Mouse (Mus musculus) mature B cell (primary cell): ENCODE results near the gene St3gal2.
"Not testable (repeated sequence)": the region's sequence is repeated elsewhere in the genome, so short reads cannot be mapped to it uniquely, and the experiment has no call there.

Experiments used
- in situ Hi-C: fragments of 300-500 bp; cut with MboI; formaldehyde crosslinking; loops from 2 replicates; pipeline ENCODE4 v1.14.3; 2019

Gene St3gal2

DNA sequence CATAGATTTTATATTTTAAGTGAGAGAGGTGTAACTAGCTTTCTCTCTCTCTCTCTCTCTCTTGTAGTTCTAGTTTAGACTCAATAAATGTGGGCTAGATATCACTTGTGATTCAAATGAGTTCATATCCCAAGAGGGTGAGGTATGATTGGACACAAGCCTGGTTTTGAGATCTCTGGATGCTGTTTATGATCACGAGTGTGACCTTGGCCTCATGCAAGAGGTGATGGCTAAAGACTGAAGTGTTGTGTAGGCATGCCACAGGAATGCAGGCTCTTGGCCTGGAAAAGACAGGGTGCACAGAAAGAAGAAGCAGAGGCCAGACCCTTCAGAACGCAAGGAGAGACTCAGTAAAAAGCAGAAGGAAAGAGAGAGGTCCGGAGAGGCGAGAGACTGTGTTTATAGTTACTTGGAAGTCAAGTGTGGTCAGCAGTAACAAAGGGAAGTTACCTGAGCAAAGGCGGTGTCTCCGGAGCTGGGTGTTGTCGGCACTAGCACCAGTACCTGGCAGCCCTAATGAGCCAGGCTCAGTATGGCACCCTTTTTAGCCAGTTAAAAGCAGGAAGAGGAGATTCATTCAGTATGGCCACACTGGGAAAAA lies 24.7 kb downstream of the St3gal2 start:
- in situ Hi-C loops, result no loop called here

DNA sequence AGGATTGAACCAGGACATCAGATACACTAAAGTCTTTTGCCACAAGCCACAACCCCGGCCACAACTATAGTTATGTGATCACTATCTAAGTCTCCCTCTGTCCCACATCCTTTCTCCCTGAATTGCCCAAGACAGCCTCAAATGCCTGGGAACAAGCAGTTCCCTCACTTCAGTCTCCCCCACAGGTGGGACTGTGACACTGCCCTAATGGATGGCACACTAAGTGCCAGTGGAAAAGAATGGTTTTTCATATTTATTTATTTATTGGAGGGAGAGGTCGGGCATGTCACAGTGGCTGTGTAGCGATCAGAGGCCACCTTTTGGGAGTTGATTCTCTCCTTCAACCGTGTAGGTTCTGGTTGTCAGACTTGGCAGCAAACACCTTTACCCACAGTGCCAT lies 26.0 kb downstream of the St3gal2 start:
- in situ Hi-C loops, result no loop called here

DNA sequence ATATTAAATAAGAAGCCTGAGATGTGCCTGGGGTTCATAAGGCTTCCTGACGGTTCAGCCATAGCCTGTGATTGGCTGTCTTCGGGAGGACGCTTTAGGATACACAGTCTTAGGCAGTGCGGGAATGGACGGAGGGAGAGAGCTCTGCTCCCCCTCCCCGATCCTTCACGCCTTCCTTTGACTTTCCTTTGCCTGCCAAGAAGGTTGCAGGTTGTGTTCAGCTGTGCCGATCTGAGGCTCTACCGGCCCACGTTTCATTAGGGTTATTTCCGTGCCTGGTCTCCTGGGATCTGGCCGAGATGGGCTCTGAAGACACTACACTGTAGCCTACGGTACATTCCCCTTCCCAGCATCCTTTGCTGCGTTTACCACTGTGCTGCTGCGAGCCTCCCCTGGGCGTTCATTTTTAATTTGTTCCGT lies 30.4 kb downstream of the St3gal2 start:
- in situ Hi-C loops, result no loop called here

DNA sequence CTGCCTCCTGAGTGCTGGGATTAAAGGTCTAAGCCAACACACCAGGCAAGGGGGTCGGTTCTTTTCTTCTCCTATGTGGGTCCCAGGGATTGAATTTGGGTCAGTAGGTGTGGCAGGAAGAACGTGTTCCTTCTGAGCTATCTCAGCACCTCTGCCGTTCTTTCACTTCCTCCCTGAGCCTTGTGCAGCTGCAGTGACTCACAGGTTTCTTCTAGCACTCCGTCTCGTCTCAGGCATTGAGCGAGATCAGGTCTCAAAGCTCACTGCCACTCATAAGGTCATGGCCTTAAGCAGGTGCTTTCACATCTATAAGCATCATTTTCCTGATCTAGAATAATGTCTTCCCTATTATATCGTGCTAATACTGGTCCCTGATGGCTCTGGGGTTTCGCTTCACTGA lies 35.1 kb downstream of the St3gal2 start:
- in situ Hi-C loops, result no loop called here

DNA sequence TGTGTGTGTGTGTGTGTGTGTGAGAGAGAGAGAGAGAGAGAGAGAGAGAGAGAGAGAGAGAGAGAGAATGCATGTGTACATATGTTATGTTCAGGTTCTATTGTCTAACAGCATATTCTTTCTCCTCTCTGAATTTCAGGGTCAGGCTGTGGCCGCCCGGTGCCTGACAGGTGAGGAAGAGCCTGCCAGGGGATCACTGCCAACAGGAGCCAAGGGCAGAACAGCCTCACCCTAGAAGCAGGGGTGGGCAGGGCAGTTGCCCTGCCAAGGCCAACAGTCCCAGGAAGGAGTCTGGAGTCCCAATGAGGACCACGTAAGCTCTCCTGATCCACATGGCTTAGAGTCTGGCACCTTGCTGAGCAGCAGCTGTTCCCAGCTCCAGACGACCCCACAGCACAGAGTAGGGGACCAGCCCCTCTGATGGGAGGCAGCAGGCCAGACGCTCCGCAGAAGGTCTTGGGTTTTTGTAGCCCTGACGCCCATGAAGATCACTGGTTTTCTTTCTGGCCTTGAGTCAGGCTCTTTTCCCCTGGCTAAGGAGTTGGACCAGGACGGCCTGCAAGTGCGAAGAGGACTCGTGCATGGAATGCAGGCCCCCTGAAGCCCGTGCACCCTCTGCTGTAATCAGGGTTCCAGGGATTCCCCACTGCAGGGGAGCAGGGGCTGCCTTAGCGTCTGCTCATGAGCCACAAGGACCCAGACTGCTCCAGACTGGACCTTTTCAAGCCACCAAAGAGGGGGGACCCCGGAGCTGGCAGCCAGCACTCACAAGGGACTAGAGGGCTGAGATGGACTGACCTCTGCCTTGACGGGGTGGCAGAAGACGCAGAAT lies 37.1 kb downstream of the St3gal2 start:
- in situ Hi-C loops, result no loop called here

DNA sequence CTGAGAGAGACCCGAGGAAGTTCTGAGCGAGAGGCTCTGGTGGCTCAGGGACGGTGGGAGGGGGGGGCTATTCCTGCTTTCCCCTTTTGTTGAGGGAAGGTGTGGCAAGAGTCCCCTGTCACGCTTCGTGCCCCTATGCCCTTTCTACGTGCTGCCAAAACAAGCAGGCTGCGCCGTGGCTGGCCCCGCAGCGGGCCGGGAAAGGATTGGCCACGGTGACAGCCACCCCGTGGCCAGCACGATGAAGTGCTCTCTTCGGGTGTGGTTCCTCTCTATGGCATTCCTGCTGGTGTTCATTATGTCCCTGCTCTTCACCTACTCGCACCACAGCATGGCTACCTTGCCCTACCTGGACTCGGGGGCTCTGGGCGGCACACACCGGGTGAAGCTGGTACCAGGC lies 37.7 kb downstream of the St3gal2 start:
- in situ Hi-C loops, result no loop called here

DNA sequence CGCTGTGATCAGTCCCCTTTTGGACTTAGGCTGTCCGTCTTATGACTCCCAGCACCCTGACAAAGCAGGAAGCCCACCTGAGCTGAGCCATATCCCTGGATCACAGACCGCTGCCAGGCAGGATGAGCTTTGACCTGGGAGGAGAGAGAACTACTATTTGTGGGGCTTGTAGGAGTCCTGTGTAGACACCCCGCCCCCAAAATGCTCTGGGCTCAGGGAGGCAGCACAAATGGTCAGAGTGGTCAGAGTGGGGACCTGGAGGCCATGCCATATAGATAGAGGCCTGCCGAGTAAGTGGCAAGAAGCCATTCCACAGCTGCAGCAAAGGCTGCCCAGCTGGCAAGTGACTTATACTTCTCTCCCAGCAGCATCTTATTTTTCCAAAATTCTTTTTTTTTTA lies 38.4 kb downstream of the St3gal2 start:
- in situ Hi-C loops, result no loop called here

DNA sequence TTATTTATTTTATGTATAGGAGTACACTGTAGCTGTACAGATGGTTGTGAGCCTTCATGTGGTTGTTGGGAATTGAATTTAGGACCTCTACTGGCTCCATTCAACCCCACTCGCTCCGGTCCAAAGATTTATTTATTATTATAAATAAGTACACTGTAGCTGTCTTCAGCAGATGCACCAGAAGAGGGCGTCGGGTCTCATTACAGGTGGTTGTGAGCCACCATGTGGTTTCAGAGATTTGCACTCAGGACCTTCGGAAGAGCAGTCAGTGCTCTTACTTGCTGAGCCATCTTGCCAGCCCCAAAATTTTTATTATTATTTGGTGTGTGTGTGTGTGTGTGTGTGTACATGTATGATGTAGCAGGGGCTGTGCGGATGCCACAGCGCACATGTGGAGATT lies 38.8 kb downstream of the St3gal2 start:
- in situ Hi-C loops, result not testable (repeated sequence)

DNA sequence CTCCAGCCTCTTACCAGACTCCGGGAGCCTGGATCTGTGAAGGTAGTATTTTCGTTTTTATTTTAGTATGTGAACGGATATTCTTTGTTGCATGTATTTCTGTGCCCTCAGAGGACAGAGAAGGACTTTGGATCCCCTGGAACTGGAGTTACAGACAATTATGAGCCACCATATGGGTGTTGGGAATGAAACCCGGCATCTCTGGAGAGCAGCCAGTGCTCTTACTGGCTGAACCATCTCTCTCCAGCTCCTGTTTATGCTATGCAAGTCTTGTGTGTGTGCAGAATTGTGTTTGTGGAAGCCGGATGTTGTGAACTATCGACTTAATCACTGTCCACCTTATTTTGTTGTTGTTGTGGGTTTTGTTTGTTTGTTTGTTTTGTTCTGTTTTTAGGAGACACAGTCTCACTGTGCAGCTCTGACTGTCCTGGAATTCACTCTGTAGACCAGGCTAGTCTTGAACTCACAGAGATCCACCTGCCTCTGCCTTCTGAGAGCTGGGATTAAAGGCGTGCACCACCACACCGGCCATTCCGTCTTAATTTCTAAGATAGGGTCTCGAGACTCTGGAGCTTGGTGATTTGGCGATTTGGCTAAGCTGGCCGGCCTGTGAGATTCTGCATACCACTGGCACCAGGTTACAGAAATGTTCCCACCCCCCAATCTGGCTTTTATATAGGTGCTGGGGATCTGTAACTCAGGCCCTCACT lies 39.5 kb downstream of the St3gal2 start:
- in situ Hi-C loops, result no loop called here

DNA sequence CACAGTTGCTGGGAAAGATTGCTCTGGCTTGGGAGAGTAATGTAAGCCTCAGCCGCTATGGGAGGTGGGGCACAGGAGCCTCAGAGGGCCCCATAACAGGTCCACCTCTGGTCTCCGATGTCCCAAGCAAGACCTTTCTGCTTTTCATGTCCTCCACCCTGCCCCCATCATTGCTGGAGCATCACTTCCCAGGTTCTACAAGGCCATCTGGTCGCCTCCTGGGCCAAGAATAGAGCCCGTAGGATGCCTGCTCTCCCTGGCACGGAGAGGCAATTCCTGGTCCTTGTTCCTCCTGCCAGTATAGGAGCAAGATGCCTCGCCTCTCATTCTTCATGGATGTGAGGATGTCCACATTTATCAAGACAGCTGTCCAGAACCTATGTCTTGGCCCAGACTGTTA lies 40.2 kb downstream of the St3gal2 start:
- in situ Hi-C loops, result no loop called here

DNA sequence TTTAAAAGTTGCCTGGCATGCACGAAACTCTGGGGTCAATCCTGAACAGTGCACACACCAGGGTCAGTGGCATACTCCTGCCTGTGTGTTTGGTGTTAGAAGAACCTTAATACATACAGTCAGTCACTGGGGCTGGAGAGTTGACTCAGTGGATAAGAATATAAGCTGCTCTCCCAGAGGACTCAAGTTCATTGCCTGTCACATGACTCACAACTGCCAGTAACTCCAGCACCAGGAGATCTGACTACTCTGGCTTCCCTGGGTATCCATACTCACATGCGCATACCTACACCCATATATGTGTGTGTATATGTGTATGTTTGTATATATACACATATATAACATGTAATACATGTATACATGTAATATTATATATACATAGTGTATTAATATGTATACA lies 43.3 kb downstream of the St3gal2 start:
- in situ Hi-C loops, result no loop called here

DNA sequence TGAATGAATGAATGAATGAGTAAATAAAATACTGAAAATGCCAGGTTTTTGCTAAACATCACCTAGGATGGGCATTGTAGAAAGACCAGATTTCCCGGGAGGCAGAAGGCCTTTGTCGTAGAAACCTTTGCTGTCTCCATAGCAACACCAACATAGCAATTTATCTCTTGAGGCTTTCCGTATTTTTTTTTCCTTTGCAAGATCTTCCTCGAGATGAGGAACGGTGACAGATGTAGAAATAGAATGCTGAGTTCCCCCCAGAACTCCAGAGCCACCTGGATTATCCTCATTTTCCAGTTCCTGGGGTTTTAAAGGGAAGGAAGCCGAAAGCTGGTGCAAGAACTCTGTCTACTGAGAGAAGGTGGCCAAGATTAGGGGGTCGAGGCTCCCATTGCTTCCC lies 44.9 kb downstream of the St3gal2 start:
- in situ Hi-C loops, result no loop called here

DNA sequence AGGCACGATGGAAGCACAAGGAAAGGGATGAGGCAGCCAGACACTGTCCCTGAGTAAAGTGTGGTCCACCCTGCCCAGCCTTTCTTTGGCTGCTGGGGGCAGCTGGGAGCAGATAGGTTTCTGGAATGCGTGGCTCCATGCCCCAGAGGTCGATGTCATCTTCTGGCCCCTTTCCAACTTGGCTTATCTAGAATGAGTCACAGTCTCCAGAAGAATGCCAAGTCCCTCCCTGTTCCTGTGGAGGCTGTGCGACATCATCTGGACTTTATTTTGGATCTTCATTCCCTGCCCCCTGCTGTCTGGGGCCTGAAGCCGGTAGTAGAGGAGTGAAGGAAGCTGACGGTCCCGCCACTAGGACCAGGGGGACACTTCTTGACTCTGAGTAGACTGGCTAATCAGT lies 45.9 kb downstream of the St3gal2 start:
- in situ Hi-C loops, result no loop called here

DNA sequence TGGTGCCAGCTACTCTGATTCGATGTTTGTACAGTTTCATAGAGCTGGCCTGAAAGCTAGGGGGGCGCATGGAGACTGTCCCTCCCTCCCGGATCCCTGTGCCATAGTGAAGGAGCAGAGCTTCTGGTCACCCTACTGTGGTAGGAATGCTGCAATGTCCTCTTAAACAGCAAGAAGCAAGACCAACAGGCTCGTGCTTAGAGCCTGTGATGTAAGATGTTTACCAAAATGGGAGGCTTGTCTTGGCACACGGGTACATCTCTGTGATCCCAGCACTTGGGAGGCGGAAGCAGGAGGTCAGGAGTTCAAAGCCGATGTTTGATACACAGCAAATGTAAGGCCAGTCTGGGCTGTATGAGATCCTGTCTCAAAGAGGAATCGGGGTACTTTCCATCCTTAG lies 46.9 kb downstream of the St3gal2 start:
- in situ Hi-C loops, result no loop called here

DNA sequence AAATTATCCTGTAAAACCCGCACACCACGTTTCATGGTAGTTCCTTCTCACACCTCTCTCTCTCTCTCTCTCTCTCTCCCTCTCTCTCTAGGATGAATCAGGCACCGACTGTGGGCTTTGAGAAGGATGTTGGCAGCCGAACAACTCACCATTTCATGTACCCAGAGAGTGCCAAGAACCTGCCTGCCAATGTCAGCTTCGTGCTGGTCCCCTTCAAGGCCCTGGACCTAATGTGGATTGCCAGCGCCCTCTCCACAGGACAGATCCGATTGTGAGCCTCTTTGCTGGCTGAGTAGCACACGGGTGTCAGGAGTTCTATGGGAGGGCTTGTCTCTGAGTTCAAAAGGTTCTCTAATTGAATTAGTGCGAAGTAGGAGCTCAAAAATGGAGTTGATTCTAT lies 47.6 kb downstream of the St3gal2 start:
- in situ Hi-C loops, result no loop called here

DNA sequence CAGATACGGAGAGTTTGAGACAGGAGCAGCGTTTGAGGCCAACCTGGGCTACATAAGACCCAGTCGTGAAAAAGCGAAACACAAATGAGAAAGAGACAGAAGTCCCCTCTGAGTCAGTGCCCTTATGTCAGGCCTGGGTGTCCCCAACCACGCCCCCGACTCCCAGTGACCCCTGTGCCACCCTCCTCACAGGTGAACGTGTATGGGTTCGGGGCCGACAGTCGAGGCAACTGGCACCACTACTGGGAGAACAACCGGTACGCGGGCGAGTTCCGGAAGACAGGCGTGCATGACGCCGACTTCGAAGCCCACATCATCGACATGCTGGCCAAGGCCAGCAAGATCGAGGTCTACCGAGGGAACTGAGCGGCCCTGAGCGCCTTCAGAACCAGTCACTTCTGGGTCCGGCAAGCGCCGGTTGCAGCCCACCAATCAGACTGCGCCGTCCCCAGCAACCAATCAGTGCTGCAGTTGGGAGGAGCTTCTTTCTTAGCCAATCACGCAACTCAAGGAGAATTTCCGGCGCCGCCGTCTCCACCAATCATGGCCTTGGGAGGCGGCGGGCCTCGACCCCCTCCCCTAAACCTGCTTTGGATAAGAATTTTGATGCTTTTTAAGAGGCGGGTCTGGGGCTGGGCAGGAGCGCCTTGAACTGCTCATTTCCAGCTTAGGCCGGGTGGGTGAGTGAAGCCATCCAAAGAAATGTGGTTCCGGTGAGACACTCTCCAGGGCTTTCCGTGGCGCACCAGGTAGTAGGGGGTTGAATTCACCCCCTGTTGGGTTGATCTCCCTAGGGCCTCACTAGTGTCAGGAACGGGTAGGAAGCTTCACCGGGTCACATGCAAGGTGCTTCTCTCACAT lies 50.4 kb downstream of the St3gal2 start:
- in situ Hi-C loops, result no loop called here

DNA sequence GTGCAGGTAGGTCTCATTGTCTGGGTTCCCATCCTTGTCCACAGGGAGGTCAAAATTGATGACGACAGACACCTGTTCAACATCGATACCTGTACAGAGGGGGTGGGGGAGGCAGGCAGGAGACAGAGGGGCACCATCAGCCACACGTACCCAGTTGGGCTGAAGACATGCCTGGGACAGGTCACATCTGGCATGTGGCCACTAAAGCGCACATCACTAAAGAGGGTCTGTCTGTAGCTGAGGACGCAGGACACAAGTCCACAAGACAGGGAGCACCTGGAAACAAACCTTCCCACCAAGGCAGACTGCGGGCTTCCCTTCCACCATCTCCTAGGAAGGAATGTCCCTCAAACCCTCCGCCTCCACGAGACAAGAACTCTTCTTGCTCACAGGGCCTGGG lies 56.8 kb downstream of the St3gal2 start:
- in situ Hi-C loops, result not testable (repeated sequence)

DNA sequence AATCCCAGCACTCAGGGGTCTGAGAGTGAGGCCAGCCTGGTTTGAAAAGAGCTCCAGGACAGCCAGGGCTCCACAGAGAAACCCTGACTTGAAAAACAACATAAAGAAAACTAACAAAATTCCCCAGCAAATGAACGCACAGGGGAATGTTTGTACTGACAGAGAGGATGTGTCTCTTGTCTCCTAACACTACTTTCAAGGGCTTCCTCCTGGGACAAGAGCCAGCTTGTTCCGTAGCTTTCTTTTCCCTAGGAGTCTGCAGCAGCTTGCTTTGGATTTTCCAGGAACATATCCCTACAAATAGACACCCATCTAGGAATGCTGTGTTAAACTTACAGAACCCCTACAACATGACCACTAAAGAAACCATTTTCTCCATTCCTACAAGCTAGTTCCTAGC lies 58.3 kb downstream of the St3gal2 start:
- in situ Hi-C loops, result not testable (repeated sequence)

DNA sequence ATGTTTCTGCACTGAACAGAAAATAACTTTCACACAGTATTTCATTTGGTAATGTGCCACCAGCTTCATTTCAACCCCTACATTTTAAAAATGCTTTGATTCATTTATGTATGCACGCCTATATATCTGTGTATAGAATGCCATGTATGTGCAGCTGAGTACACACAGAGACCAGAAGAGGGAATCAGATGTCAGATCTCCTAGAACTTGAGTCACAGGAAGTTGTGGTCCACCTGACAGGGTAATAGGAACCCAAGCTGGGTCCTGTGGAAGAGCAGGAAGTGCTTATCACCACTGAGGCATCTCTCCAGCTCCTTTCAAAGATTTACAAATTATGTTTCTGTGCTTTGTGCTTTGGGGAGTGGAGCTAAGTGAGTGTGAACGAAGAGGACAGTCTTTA lies 61.6 kb downstream of the St3gal2 start:
- in situ Hi-C loops, result no loop called here

DNA sequence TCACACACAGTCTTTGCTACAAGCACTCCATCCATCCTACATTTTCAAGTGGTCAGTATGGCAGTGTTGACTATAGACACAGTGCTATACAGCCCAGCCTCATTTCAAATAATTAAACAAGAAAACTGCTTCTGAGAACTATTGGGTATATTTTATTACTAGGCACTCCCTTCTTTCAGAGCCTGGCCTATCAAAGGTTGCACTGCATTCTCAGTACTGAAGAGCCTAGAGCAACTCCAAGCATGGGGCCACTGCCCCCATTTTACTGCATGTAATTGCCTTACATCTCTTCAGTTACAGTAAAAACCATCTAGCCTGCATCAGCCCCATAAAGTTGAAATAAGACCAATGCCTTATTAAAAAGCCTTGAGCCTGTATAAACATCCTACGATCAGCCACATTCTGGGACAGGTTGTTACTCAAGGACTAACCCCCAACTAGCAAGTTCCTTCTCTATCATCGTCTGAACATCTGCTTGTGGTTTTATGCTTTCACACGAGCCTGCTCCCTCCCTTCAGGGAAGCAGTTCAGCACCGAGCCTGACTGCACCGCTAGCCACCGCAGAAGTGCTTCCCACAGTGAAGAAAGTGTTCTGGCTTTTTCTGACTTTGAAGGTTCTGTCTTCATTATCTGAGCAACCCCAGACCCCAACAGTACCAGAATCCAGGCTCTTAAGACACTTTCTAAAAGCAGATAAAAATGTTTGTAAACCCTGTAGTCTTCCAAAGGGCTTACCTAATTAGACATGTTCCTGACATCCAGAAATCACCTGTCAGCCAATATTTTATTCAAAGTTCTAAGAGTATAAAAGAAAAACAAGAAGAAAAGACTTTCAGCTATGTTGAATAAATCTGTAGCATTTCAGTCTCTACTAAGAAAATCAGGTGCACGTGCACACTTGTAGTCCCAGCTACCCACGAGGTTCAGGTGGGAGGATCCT lies 68.4 kb downstream of the St3gal2 start:
- in situ Hi-C loops, result no loop called here

DNA sequence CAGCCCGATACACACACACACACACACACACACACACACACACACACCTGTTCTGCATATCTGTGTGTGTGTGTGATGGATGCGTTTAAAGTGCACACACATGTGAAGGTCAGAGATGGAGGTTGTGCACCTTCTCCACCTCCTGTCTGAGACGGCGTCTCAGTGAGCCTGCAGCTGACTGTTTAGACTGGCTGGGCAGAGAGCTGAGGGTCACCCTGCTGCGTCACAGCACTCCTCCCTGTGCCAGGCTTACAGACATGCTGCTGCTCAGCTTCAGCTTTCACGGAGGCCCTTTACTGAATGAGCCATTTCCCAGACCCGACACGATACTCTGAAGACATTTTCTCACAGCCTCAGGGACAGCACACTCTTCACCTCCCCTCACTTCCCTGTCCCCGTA lies 70.3 kb downstream of the St3gal2 start:
- in situ Hi-C loops, result no loop called here
